Mouse (Mus musculus): Measurements from ENCODE around the gene Ltb4r1. TPM values are rescaled to one million over a fixed set of nuclear protein-coding genes. Genes with fewer than 3 reads are reported as not detected.

Gene Ltb4r1
- polyA plus RNA-seq, 1 experiment from 2014 or later, result 0.58 TPM

- 52% methylated on average over 7 of the region's 7 CpGs for WGBS
- H3K9me3 ChIP-seq, result no peaks in the 10 kb centered on the region
- no peak overlapping the region for H3K4me2 ChIP-seq
- H3K36me3 ChIP-seq, result peaks cover 27% of the 10 kb centered on the region
- H3K4me3 ChIP-seq, result no peak overlapping the region
- ATAC-seq (ENCODE audit: insufficient number of reproducible peaks, insufficient read depth, low FRiP score, low TSS enrichment, low read depth), result no peak
- peaks cover 11% of the 10 kb centered on the region for H3K4me1 ChIP-seq
- no peak overlapping the region for H3K9ac ChIP-seq
- H3K27me3 ChIP-seq, result 0 out of 2 replicates have a peak, but pooled peaks cover 5% of the 10 kb centered on the region
- no peak overlapping the region for H3K27ac ChIP-seq
Observed at GRCm38 (mm10) chr14:55776711-55777110, 10.9 kb downstream of the Ltb4r1 start.

- H3K9me3 ChIP-seq, result no peaks in the 10 kb centered on the region
- WGBS, result 50% methylated on average over 3 of the region's 3 CpGs
- H3K4me3 ChIP-seq, result no peak overlapping the region
- ATAC-seq (ENCODE audit: insufficient number of reproducible peaks, insufficient read depth, low FRiP score, low TSS enrichment, low read depth), result no peak
- H3K36me3 ChIP-seq, result peaks cover 27% of the 10 kb centered on the region
- peaks cover 16% of the 10 kb centered on the region for H3K4me1 ChIP-seq
- H3K27me3 ChIP-seq, result peaks cover 6% of the 10 kb centered on the region; the same call in 1 of the 2 replicates
- H3K9ac ChIP-seq, result no peak overlapping the region
- H3K4me2 ChIP-seq, result no peak overlapping the region
- H3K27ac ChIP-seq, result no peak overlapping the region
Observed at GRCm38 (mm10) chr14:55777176-55777575, 11.4 kb downstream of the Ltb4r1 start.

GRCm38 (mm10) chr14:55777806-55778205, 12.0 kb downstream of the Ltb4r1 start:
- peaks cover 12% of the 10 kb centered on the region; the same call in 1 of the 2 replicates for H3K27me3 ChIP-seq
- peaks cover 27% of the 10 kb centered on the region for H3K36me3 ChIP-seq
- no peak overlapping the region for H3K9ac ChIP-seq
- H3K4me3 ChIP-seq, result no peak overlapping the region
- no peak overlapping the region for H3K27ac ChIP-seq
- peaks cover 22% of the 10 kb centered on the region for H3K4me1 ChIP-seq
- WGBS, result 90% methylated on average over 11 of the region's 11 CpGs
- no peak overlapping the region for H3K4me2 ChIP-seq
- no peak for ATAC-seq (ENCODE audit: insufficient number of reproducible peaks, insufficient read depth, low FRiP score, low TSS enrichment, low read depth)
- no peaks in the 10 kb centered on the region for H3K9me3 ChIP-seq

- H3K27ac ChIP-seq, result no peak overlapping the region
- no peaks in the 10 kb centered on the region for H3K9me3 ChIP-seq
- peaks cover 27% of the 10 kb centered on the region for H3K36me3 ChIP-seq
- no peak for ATAC-seq (ENCODE audit: insufficient number of reproducible peaks, insufficient read depth, low FRiP score, low TSS enrichment, low read depth)
- H3K4me1 ChIP-seq, result peaks cover 25% of the 10 kb centered on the region
- no peak overlapping the region for H3K4me2 ChIP-seq
- peaks cover 10% of the 10 kb centered on the region for H3K27me3 ChIP-seq
- no peak overlapping the region for H3K9ac ChIP-seq
- WGBS, result 89% methylated on average over 15 of the region's 15 CpGs
- H3K4me3 ChIP-seq, result no peak overlapping the region
Observed at GRCm38 (mm10) chr14:55778686-55779085, 12.9 kb downstream of the Ltb4r1 start.

GRCm38 (mm10) chr14:55779656-55780055, 13.9 kb downstream of the Ltb4r1 start:
- WGBS, result 60% methylated on average over 16 of the region's 16 CpGs
- no peak overlapping the region for H3K4me3 ChIP-seq
- ATAC-seq (ENCODE audit: insufficient number of reproducible peaks, insufficient read depth, low FRiP score, low TSS enrichment, low read depth), result no peak
- H3K4me2 ChIP-seq, result no peak overlapping the region
- H3K36me3 ChIP-seq, result peaks cover 27% of the 10 kb centered on the region
- H3K9ac ChIP-seq, result no peak overlapping the region
- H3K9me3 ChIP-seq, result no peaks in the 10 kb centered on the region
- peaks cover 31% of the 10 kb centered on the region for H3K4me1 ChIP-seq
- H3K27ac ChIP-seq, result no peak overlapping the region
- H3K27me3 ChIP-seq, result peaks cover 19% of the 10 kb centered on the region

GRCm38 (mm10) chr14:55780736-55781135, 15.0 kb downstream of the Ltb4r1 start:
- H3K27ac ChIP-seq, result no peak overlapping the region
- peak overlapping the region; percentile 87 for H3K4me2 ChIP-seq
- 82% methylated on average over 11 of the region's 11 CpGs for whole genome bisulfite sequencing
- no peak overlapping the region for H3K4me3 ChIP-seq
- peak overlapping the region; percentile 23; the same call in 1 of the 2 replicates for H3K9ac ChIP-seq
- no peaks in the 10 kb centered on the region for H3K9me3 ChIP-seq
- peaks cover 31% of the 10 kb centered on the region for H3K4me1 ChIP-seq
- no peak for ATAC-seq (ENCODE audit: insufficient number of reproducible peaks, insufficient read depth, low FRiP score, low TSS enrichment, low read depth)
- peaks cover 30% of the 10 kb centered on the region for H3K27me3 ChIP-seq
- H3K36me3 ChIP-seq, result peaks cover 27% of the 10 kb centered on the region

- Histone ChIP-seq H3K27ac (peak overlapping the region; percentile 28; the same call in 1 of the 2 replicates), H3K36me3 (peaks cover 32% of the 10 kb centered on the region), H3K9ac (0 out of 2 replicates have a peak overlapping the region, but pooled peaks have one; percentile 55), H3K4me1 (peaks cover 31% of the 10 kb centered on the region), H3K4me2 (peak overlapping the region; percentile 87), H3K9me3 (no peaks in the 10 kb centered on the region), H3K4me3 (peak overlapping the region; percentile 55), H3K27me3 (peaks cover 36% of the 10 kb centered on the region)
- WGBS, result 10% methylated on average over 14 of the region's 14 CpGs
- ATAC-seq (ENCODE audit: insufficient number of reproducible peaks, insufficient read depth, low FRiP score, low TSS enrichment, low read depth), result 0 out of 2 replicates have a peak, but pooled peaks have one; percentile 22
Observed at GRCm38 (mm10) chr14:55781310-55781709, 15.5 kb downstream of the Ltb4r1 start.

GRCm38 (mm10) chr14:55782361-55782960, 16.7 kb downstream of the Ltb4r1 start:
- Histone ChIP-seq H3K4me2 (peak overlapping the region; percentile 87), H3K4me1 (peaks cover 31% of the 10 kb centered on the region), H3K27ac (peak overlapping the region; percentile 89), H3K36me3 (peaks cover 27% of the 10 kb centered on the region), H3K9ac (peak overlapping the region; percentile 75), H3K4me3 (peak overlapping the region; percentile 55), H3K27me3 (peaks cover 47% of the 10 kb centered on the region), H3K9me3 (no peaks in the 10 kb centered on the region)
- ATAC-seq (ENCODE audit: insufficient number of reproducible peaks, insufficient read depth, low FRiP score, low TSS enrichment, low read depth), result no peak
- 39% methylated on average over 9 of the region's 9 CpGs for WGBS

- H3K27ac ChIP-seq, result peak overlapping the region; percentile 89
- H3K27me3 ChIP-seq, result peaks cover 56% of the 10 kb centered on the region
- peaks cover 18% of the 10 kb centered on the region for H3K36me3 ChIP-seq
- WGBS, result 1% methylated on average over 31 of the region's 31 CpGs
- no peaks in the 10 kb centered on the region for H3K9me3 ChIP-seq
- H3K4me1 ChIP-seq, result peaks cover 40% of the 10 kb centered on the region
- peak overlapping the region; percentile 75 for H3K9ac ChIP-seq
- H3K4me3 ChIP-seq, result peak overlapping the region; percentile 55
- peak overlapping the region; percentile 87 for H3K4me2 ChIP-seq
- ATAC-seq (ENCODE audit: insufficient number of reproducible peaks, insufficient read depth, low FRiP score, low TSS enrichment, low read depth), result 0 out of 2 replicates have a peak, but pooled peaks have one; percentile 34
Observed at GRCm38 (mm10) chr14:55783171-55783957, 17.6 kb downstream of the Ltb4r1 start.

- H3K4me2 ChIP-seq, result peak within 1 kb of the TSS; percentile 87
- no peaks in the 10 kb centered on the region for H3K9me3 ChIP-seq
- ATAC-seq (ENCODE audit: insufficient number of reproducible peaks, insufficient read depth, low FRiP score, low TSS enrichment, low read depth), result no peak
- H3K36me3 ChIP-seq, result peaks cover 13% of the 10 kb centered on the region
- H3K4me1 ChIP-seq, result peaks cover 41% of the 10 kb centered on the region
- H3K4me3 ChIP-seq, result peak within 1 kb of the TSS; percentile 55
- H3K9ac ChIP-seq, result peak within 1 kb of the TSS; percentile 75
- peaks cover 59% of the 10 kb centered on the region for H3K27me3 ChIP-seq
- 4% methylated on average over 13 of the region's 13 CpGs for WGBS
- peak within 1 kb of the TSS; percentile 89 for H3K27ac ChIP-seq
Observed at GRCm38 (mm10) chr14:55783958-55784235, 18.1 kb downstream of the Ltb4r1 start, which contains the start of gene Adcy4. TSS of gene Adcy4 (minus strand) at chr14:55784095.

GRCm38 (mm10) chr14:55785195-55785594, 19.4 kb downstream of the Ltb4r1 start:
- 25% methylated on average over 6 of the region's 6 CpGs for WGBS
- H3K9ac ChIP-seq, result no peak overlapping the region
- no peaks in the 10 kb centered on the region for H3K9me3 ChIP-seq
- peaks cover 64% of the 10 kb centered on the region for H3K27me3 ChIP-seq
- no peak for ATAC-seq (ENCODE audit: insufficient number of reproducible peaks, insufficient read depth, low FRiP score, low TSS enrichment, low read depth)
- H3K4me2 ChIP-seq, result no peak overlapping the region
- H3K4me3 ChIP-seq, result no peak overlapping the region
- peaks cover 41% of the 10 kb centered on the region for H3K4me1 ChIP-seq
- peaks cover 6% of the 10 kb centered on the region for H3K36me3 ChIP-seq
- no peak overlapping the region for H3K27ac ChIP-seq

GRCm38 (mm10) chr14:55787731-55788130, 22.0 kb downstream of the Ltb4r1 start:
- peak overlapping the region; percentile 91 for H3K4me2 ChIP-seq
- peaks cover 60% of the 10 kb centered on the region for H3K27me3 ChIP-seq
- H3K9ac ChIP-seq, result peak overlapping the region; percentile 71

More at GRCm38 (mm10) chr14:55787731-55788130, 22.0 kb downstream of the Ltb4r1 start:
- Histone ChIP-seq H3K9me3 (no peaks in the 10 kb centered on the region), H3K4me3 (peak overlapping the region; percentile 56), H3K36me3 (peaks cover 6% of the 10 kb centered on the region), H3K4me1 (peaks cover 20% of the 10 kb centered on the region), H3K27ac (no peak overlapping the region)
- ATAC-seq (ENCODE audit: insufficient number of reproducible peaks, insufficient read depth, low FRiP score, low TSS enrichment, low read depth), result no peak
- WGBS, result 40% methylated on average over 11 of the region's 11 CpGs
